Mouse (Mus musculus): ENCODE data around the gene D6Ertd527e.
A peak's percentile ranks its signal among the peaks of the same experiment; 100 is the strongest.

D6Ertd527e gene

DNA sequence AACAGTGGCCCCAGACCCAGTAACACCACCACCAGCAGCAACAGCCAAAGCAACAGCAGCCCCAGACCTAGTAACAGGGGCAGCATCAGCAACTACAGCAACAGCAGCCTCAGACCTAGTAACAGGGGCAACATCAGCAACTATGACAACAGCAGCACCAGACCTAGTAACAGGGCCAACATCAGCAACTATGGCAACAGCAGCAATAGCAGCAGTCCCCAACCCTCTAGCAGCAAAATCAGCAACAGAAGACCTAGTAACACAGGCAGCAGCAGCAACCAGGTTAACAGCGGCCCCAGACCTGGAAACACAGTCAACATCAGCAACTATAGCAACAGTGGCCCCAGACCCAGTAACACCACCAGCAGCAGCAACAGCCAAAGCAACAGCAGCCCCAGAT lies 6.9 kb downstream of the D6Ertd527e start:
- no peak for DNase-seq (ENCODE audit: low spot score in 2 of 2)

DNA sequence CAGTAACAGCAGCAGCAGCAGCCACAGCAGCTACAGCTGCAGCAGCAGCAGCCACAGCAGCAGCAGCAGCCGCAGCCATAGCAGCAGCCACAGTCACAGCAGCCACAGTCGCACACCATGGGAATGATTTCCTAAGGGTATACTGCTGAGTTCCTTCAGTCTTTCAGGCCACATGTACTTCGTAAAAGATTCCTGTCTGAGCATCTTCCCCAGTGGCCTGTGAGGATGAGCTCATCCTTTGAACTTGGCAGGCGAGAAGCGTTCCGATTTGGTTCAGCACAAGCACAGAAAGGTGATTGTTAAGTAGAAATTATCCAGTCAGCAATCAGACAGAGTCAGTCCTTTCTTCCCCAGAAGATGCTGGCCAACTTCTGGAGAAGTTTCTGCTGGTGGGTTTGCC lies 7.6 kb downstream of the D6Ertd527e start:
- DNase-seq (ENCODE audit: low spot score in 2 of 2), result no peak

DNA sequence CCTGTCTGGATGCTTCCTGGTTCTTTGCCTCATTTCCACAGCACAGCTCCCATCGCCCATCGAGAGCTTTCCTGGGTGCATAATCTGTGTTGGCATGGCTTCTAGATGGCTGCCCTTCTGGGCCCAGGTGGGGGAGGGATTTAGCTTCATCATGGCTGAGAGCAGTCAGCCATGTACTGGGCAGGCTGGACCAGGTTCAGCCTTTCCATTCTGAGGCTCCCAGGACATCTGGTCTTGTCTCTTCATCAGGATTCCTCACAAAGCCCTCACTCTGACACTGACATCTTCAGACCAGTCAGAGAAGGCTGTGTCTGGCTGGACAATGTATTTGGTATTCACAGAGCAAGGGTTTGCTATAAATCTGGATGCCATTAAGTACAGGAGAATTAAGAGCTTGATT lies 11.4 kb downstream of the D6Ertd527e start:
- no peak for DNase-seq (ENCODE audit: low spot score in 2 of 2)

- no peak for DNase-seq (ENCODE audit: low spot score in 2 of 2)
These were observed 12.1 kb downstream of the D6Ertd527e start for GRCm38 (mm10) chr6:87116596-87116995.

DNA sequence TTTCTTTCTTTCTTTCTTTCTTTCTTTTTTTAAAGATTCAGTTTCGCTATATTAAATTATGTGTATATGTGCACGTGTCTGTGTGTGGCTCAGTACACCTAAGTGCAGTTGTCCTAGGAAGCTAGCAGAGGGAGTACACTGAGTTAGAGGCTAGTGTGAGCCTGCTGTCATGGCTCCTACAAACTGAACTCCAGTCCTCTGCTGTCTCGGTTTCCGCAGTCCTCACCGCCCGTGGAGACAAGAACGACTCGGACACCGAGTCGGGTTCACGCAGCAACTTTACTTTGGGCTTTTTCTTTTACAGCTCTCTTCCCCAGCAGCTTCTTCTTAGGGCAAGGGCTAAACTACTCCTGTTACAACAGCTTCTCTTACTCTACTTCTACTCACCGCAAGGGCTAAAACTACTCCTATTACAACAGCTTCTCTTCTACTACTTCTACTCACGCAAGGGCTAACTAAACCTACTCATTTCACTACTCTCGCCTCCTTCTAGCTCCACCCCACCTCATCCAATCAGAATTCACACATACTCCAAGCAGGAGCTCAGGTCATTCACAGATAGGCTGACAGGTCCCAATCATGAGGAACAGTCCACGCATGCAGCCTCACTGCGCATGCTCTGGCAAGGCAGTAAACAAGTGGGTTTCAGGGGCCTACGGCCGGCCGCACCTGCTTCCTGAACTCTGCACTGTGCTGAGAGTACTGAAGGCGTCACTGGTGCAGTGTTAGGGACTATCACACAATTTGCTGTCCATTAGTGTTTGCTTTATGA lies 14.7 kb downstream of the D6Ertd527e start:
- peak; percentile 83 to 86 for DNase-seq (ENCODE audit: low spot score in 2 of 2)

DNA sequence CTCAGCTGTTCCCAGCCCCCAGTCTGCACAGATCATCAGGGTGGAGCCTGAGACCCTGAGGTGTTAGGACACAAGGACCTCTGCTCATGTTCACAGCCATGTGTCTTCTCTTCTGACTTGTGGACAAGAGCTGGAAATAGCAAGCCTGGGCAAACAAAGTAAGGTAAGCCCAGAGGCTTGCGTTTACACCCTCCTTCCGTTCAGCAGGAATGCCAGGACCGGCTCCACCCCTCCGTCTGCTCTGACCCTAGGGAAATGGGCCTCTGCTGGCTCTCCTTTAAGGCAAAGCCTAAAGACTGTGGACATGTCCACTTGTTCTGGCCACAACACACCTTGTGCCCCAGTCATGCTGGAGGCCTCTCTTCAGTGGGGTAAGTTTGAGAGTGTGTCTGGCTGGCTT lies 15.4 kb downstream of the D6Ertd527e start:
- no peak for DNase-seq (ENCODE audit: low spot score in 2 of 2)

GRCm38 (mm10) chr6:87120661-87121060 lies 16.1 kb downstream of the D6Ertd527e start:
- DNase-seq (ENCODE audit: low spot score in 2 of 2), result no peak

DNA sequence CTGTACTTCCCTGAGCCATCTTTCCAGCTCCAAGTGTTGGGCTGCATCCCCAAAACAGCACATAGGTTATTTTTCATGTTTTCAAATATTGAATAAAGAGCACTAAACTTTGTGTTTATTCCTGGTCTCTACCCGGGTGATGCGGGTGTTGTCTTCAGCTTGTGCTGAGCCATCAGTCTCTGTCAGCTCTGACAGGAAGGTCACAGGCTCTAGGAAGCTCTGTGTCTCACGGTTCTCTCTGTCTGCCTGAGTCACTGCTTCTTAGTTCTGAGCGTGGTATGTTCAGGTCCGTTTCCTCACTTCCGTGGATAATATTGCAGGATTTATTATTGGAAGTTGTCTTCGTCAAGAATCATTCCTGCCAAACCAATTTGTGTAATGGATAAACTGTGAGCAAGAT lies 17.4 kb downstream of the D6Ertd527e start:
- no peak for DNase-seq (ENCODE audit: low spot score in 2 of 2)

DNA sequence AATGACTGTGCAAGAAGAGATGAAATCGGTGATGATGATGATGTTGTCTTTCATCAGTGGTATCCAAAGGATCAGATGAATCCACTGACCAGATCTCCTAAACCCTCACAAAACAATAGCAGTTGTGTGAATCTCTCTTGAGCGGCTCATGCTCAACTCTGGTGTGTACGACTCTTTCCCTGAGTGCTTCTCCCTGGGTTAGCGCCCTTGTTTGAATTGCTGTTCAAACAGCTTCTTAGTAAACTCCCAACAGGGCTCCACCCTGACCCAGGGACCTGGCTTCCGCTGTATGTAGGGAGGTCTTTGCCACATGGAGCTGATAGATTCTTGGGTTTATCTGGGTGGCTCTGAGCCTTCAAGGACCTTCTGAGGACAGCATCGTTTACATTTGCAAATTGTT lies 18.9 kb downstream of the D6Ertd527e start:
- DNase-seq (ENCODE audit: low spot score in 2 of 2), result no peak

- DNase-seq (ENCODE audit: low spot score in 2 of 2), result no peak
These were observed 19.4 kb downstream of the D6Ertd527e start for GRCm38 (mm10) chr6:87123973-87124372.

DNA sequence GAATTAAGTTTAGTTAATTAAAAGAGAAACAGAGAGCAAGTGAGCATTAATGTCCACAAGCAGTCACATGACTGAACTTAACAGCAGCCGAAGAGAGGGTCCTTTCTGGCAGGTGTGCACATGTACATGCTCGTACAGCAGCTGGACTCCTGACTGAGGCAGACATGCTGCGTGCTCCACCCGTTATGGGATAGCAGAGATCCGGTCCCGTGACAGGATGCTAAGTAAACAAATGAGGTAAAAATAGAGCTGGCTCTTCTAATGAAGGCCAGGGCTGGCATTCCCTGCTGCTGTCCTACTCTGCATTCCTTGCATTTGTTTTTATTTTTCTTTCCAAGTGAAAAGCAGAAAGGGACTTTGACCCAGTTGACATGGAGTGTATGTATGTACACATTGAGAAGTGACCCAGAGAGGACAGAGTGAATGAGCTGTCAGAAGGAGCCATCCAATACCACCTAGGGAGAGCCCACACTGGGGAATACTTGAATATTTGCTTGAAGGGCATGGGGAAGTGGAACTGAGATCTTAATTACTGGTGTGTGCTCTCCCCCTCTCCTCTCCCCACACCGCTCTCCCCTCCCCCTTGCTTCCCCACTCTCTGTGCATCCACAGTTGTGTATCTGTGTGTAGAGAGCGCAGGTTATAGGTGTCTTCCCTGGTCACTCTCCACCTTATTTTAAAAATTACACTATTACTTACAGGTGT lies 22.7 kb downstream of the D6Ertd527e start:
- DNase-seq (ENCODE audit: low spot score in 2 of 2), result peak; percentile 40 to 43

DNA sequence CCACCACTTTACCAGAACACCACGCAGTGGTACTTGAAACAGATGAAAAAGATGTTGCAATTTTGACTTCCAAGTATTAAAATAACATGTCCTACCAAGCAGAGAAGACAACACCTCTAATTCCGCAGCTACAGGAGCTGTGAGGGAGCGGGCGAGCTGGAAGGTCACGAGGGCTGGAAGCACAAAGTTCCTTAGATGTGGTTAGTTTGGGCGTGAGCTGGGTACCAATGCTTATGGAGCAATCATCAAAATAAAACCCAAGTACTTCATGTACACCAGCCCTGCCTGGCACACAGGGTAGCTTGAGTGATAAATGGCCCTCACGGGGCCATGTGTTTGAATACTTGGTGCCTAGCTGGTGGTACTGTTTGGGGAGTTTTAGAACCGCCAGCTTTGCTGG lies 25.3 kb downstream of the D6Ertd527e start:
- DNase-seq (ENCODE audit: low spot score in 2 of 2), result no peak

DNA sequence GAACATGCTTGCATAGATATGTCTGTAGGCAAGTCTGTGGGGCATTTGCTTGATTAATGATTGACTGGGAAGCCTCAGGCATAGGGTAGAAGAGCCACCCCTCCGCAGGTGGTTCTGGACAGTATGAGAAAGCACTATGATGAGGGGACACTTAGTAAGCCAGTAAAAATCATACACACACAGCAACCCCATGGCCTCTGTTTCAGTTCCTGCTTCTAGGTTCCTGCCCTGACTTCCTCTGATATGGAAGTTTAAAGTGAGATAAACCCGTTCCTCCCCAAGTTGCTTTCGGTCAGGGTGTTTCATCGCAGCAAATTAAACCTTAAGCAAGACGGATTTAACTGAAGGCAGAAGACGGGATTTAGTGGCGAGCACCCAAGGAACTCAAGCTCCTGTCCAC lies 26.1 kb downstream of the D6Ertd527e start:
- DNase-seq (ENCODE audit: low spot score in 2 of 2), result no peak

GRCm38 (mm10) chr6:87131078-87131477 lies 26.5 kb downstream of the D6Ertd527e start:
- DNase-seq (ENCODE audit: low spot score in 2 of 2), result no peak

- no peak for DNase-seq (ENCODE audit: low spot score in 2 of 2)
These were observed 29.0 kb downstream of the D6Ertd527e start for GRCm38 (mm10) chr6:87133520-87133919.

GRCm38 (mm10) chr6:87133966-87134546 lies 29.5 kb downstream of the D6Ertd527e start:
- DNase-seq (ENCODE audit: low spot score in 2 of 2), result no peak

GRCm38 (mm10) chr6:87138479-87138878 lies 33.9 kb downstream of the D6Ertd527e start:
- DNase-seq (ENCODE audit: low spot score in 2 of 2), result no peak

- DNase-seq (ENCODE audit: low spot score in 2 of 2), result no peak
These were observed 35.4 kb downstream of the D6Ertd527e start for GRCm38 (mm10) chr6:87139796-87140553.

DNA sequence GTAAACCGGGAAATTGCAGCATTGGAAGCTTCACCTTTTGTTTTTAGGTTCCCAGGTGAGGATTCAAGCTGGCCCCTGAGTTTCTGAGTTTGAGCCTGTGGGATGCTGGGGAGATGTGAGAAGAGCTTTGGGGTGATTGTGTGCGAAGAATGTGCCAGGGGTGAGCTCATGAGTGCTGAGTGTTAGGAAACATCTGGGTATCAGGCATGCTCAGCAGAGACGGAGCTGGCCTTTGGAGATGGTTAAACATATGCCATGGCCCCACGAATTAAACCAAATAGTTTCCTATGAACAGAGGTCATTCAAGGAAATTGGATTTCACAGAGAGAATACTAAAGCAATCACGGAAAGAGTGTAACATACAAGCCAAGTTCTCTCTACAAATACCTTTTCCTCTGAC lies 37.7 kb downstream of the D6Ertd527e start:
- no peak for DNase-seq (ENCODE audit: low spot score in 2 of 2)

DNA sequence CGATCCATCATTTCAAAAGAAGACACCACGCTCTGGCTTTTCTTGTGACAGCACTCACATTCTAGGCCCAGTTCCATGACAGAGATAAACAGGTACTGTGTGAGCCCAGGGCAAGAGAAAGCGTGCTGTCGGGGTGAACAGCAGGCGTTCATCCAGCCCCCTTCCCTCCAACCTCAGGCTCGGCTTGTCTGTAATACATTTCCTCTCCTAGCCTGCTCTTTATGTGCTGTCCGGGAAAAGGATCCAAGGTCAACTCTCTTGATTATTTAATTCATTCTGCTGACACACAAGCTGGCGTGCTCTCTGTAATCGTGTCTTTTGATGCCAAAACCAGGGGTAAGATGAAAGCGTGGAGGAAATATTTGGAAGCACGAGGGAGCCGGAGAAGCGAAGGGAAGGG lies 39.0 kb downstream of the D6Ertd527e start:
- DNase-seq (ENCODE audit: low spot score in 2 of 2), result no peak

DNA sequence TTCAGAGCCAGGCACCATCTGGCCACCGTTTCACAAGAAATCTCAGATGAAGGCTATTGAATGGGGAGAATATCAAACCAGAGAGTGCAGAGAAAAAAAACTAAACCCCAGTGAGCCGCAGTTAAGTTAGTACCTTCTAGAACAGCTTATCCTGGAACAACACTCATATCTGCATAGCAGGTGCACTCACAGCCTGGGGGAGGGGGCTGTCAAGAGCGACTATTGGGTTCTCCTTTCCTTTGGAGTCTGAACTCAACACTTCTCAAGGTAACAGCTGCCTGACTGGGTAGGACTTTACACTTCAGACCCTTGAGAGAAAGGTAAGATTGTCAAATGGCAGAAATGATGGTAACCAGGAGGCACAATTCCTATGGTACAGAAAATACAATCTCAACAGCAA lies 43.4 kb downstream of the D6Ertd527e start:
- DNase-seq (ENCODE audit: low spot score in 2 of 2), result no peak

GRCm38 (mm10) chr6:87150471-87150870 lies 45.9 kb downstream of the D6Ertd527e start:
- DNase-seq (ENCODE audit: low spot score in 2 of 2), result no peak
